Mouse (Mus musculus): ENCODE measurements at regions not wholly inside any gene's neighbourhood (a gene's known extent, or its start where the extent isn't known, plus 50 kb on each side); places are given as distances from the start of the nearest gene placed in this dataset.

DNA sequence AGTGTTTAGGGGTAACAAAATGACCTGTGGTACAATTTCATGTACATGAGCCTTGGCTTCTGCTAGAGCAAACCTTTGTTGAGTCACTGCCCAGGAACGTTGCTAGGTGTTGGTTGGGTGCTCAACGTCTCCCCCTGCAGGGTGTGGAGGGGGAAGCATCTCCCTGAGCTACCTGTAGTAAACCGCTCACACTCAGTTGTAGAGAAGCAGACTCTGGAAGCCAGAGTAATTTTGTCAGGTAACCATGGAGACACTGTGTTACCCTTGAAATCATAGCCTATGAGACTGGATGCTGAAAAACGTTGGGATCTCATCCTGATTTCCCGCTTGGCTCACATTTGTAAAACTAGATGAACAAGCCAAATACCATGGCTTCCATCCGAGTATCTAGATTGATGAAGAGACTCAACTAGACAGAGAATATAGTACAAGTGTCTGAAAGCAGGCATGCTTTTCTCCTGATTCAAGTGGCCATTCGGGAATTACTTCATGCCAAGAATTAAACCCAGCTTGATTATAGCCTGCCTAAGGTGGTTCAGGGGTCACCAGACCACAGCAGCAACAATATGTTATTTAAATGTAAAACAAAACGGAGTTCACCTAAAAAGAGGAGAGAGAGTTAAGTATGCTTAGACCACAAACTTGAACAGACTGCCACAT lies 63.7 kb upstream of the Ctla4 start:
- DNase-seq (ENCODE audit: low read depth, low spot score) = peak; percentile 87

GRCm38 (mm10) chr1:60824218-60825125 lies 62.3 kb upstream of the Ctla4 start:
- DNase-seq (ENCODE audit: low read depth, low spot score) = no peak

GRCm38 (mm10) chr1:60825256-60826186 lies 61.3 kb upstream of the Ctla4 start:
- no peak for DNase-seq (ENCODE audit: low read depth, low spot score)

DNA sequence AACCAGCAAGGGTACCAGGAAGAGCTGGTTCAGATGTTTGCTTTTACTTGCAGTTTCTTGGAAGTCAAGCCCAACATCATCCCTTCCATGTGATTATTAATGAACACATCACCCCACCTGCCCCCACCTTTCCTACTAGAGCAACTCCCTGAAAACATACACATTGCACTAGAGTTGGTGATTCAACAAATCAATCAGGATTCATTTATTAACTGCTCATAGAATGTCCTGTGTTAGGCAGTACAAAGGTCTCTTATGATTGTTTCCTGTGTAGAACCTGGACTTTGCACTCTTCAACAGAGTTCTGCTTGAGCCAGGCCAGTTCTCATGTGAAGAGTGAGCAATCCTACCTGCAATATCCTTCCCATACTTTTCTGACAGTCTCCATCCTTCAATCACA lies 59.8 kb upstream of the Ctla4 start:
- DNase-seq (ENCODE audit: low read depth, low spot score) = no peak

GRCm38 (mm10) chr1:60828152-60828551 lies 58.6 kb upstream of the Ctla4 start:
- no peak for DNase-seq (ENCODE audit: low read depth, low spot score)

GRCm38 (mm10) chr1:60829849-60830248 lies 57.0 kb upstream of the Ctla4 start:
- no peak for DNase-seq (ENCODE audit: low read depth, low spot score)

GRCm38 (mm10) chr1:60833668-60834067 lies 53.1 kb upstream of the Ctla4 start:
- no peak for DNase-seq (ENCODE audit: low read depth, low spot score)

Measured in ZHBTc4 (cell line).